Mouse (Mus musculus): ENCODE results near the gene Hist2h2ab. TPM values are rescaled to one million over a fixed set of nuclear protein-coding genes. Genes with fewer than 3 reads are reported as not detected.
A peak's percentile ranks its signal among the peaks of the same experiment; 100 is the strongest.
"Not testable (repeated sequence)": the region's sequence is repeated elsewhere in the genome, so short reads cannot be mapped to it uniquely, and the experiment has no call there.

Gene Hist2h2ab
- total and polyA plus RNA-seq, 3 experiments, result 1.1 to 31.4 TPM; not detected in 1

GRCm38 (mm10) chr3:96246018-96246417 is 26.4 kb downstream of the Hist2h2ab start:
- H3K79me2 ChIP-seq (replicated peaks; ENCODE audit: control insufficient read depth, extremely low read depth, insufficient read depth, poor library complexity, severe bottlenecking); dilution Hi-C loops (cut with MboI; ENCODE audit: extremely low pct_ligation_motif_present, extremely low pct_unique_long_range_greater_than_20kb, low sequenced_read_pairs); DNase-seq (ENCODE audit: extremely low read depth); H3K36me3 ChIP-seq (replicated peaks in 1 of 2; ENCODE audit: control insufficient read depth in 1 of 2, insufficient read depth in 1 of 2, low read length in 1 of 2); H3K27me3 ChIP-seq (replicated peaks); H3K9me3 ChIP-seq (replicated peaks; ENCODE audit: low read length); H3K4me2 ChIP-seq (ENCODE audit: insufficient read depth, low read depth, poor library complexity, severe bottlenecking); in situ Hi-C loops (cut with MboI; ENCODE audit: low pct_ligation_motif_present, low pct_unique_long_range_greater_than_20kb, low sequenced_read_pairs): not testable (repeated sequence)
- Histone ChIP-seq H3K4me3 (replicated peaks in 1 of 3; ENCODE audit: low read depth in 2 of 3, low read length in 2 of 3, poor library complexity in 1 of 3) (peak overlapping the region; percentile 30 to 69 (median 33)), H3K9ac (ENCODE audit: insufficient read depth, low read depth) (peak overlapping the region; percentile 62; the same call in 1 of the 2 replicates), H3K27ac (ENCODE audit: insufficient read depth, low read depth) (peak overlapping the region; percentile 95), H3K4me1 (ENCODE audit: control insufficient read depth in 1 of 2, insufficient read depth in 2 of 2) (peaks cover 10 to 36% of the 10 kb centered on the region in 2 experiments)
- TF ChIP-seq POLR2A (IDR thresholded peaks at IDR 0.05; ENCODE audit: low read depth, low read length) (peak; percentile 54), POLR2AphosphoS2 (IDR thresholded peaks at IDR 0.05; ENCODE audit: low read depth, low read length) (peak; percentile 76), ZMIZ1 (IDR thresholded peaks at IDR 0.05; ENCODE audit: low read depth, low read length) (0 out of 2 replicates have a peak, but pooled peaks have one; percentile 34)

- DNase-seq (ENCODE audit: extremely low read depth); dilution Hi-C loops (cut with MboI; ENCODE audit: extremely low pct_ligation_motif_present, extremely low pct_unique_long_range_greater_than_20kb, low sequenced_read_pairs); H3K9me3 ChIP-seq (replicated peaks; ENCODE audit: low read length); H3K27me3 ChIP-seq (replicated peaks); H3K36me3 ChIP-seq (replicated peaks in 1 of 2; ENCODE audit: control insufficient read depth in 1 of 2, insufficient read depth in 1 of 2, low read length in 1 of 2); in situ Hi-C loops (cut with MboI; ENCODE audit: low pct_ligation_motif_present, low pct_unique_long_range_greater_than_20kb, low sequenced_read_pairs); H3K79me2 ChIP-seq (replicated peaks; ENCODE audit: control insufficient read depth, extremely low read depth, insufficient read depth, poor library complexity, severe bottlenecking): not testable (repeated sequence)
- Histone ChIP-seq H3K4me3 (replicated peaks in 1 of 3; ENCODE audit: low read depth in 2 of 3, low read length in 2 of 3, poor library complexity in 1 of 3) (peak within 1 kb of the TSS; percentile 41 to 69 (median 63)), H3K4me1 (ENCODE audit: control insufficient read depth in 1 of 2, insufficient read depth in 2 of 2) (peaks cover 10 to 39% of the 10 kb centered on the region in 2 experiments), H3K4me2 (ENCODE audit: insufficient read depth, low read depth, poor library complexity, severe bottlenecking) (peak within 1 kb of the TSS; percentile 62), H3K9ac (ENCODE audit: insufficient read depth, low read depth) (peak within 1 kb of the TSS; percentile 89; the same call in 1 of the 2 replicates), H3K27ac (ENCODE audit: insufficient read depth, low read depth) (peak within 1 kb of the TSS; percentile 95)
Observed at GRCm38 (mm10) chr3:96246427-96246856, 26.8 kb downstream of the Hist2h2ab start, which contains the start of gene Hist2h3c1. TSS of gene Hist2h3c1 (plus strand) at chr3:96246685.

GRCm38 (mm10) chr3:96247356-96248140 is 27.9 kb downstream of the Hist2h2ab start:
- H3K27me3 ChIP-seq (replicated peaks), result no peaks in the 10 kb centered on the region
- H3K27ac ChIP-seq (ENCODE audit: insufficient read depth, low read depth), result peak overlapping the region; percentile 8; the same call in 1 of the 2 replicates
- DNase-seq (ENCODE audit: extremely low read depth), result no peak
- peak overlapping the region; percentile 62 for H3K4me2 ChIP-seq (ENCODE audit: insufficient read depth, low read depth, poor library complexity, severe bottlenecking)
- H3K4me1 ChIP-seq (ENCODE audit: control insufficient read depth in 1 of 2, insufficient read depth in 2 of 2), result peaks cover 10 to 35% of the 10 kb centered on the region in 2 experiments
- no peaks in the 10 kb centered on the region for H3K9me3 ChIP-seq (replicated peaks; ENCODE audit: low read length)
- peak overlapping the region; percentile 41 to 63 (median 48) for H3K4me3 ChIP-seq (replicated peaks in 1 of 3; ENCODE audit: low read depth in 2 of 3, low read length in 2 of 3, poor library complexity in 1 of 3)
- peak overlapping the region; percentile 89; the same call in 1 of the 2 replicates for H3K9ac ChIP-seq (ENCODE audit: insufficient read depth, low read depth)
- H3K36me3 ChIP-seq (replicated peaks in 1 of 2; ENCODE audit: control insufficient read depth in 1 of 2, insufficient read depth in 1 of 2, low read length in 1 of 2), result no peaks in the 10 kb centered on the region
- TF ChIP-seq CTCF (conservative IDR thresholded peaks at IDR 0.05 in 1 of 2, IDR thresholded peaks at IDR 0.05 in 1 of 2; ENCODE audit: low read depth in 2 of 2, low read length in 2 of 2), result no peak
- no peak for TF ChIP-seq MAFK (IDR thresholded peaks at IDR 0.05; ENCODE audit: insufficient replicate concordance, low read length)
- TF ChIP-seq ELF1 (IDR thresholded peaks at IDR 0.05; ENCODE audit: low read depth, low read length), result no peak
- no peak for TF ChIP-seq MAX (IDR thresholded peaks at IDR 0.05; ENCODE audit: low read length)
- no peak for TF ChIP-seq NRF1 (IDR thresholded peaks at IDR 0.05; ENCODE audit: low read depth, low read length)
- TF ChIP-seq MYC (IDR thresholded peaks at IDR 0.05; ENCODE audit: low read depth, low read length), result peak; percentile 40; the same call in 1 of the 2 replicates
- TF ChIP-seq KAT2A (IDR thresholded peaks at IDR 0.05; ENCODE audit: insufficient replicate concordance, low read length), result no peak
- TF ChIP-seq USF2 (conservative IDR thresholded peaks at IDR 0.05; ENCODE audit: low read depth, low read length), result no peak
- TF ChIP-seq JUND (conservative IDR thresholded peaks at IDR 0.05; ENCODE audit: low read depth, low read length), result no peak
- peak; percentile 95 for TF ChIP-seq ZMIZ1 (IDR thresholded peaks at IDR 0.05; ENCODE audit: low read depth, low read length)
- no peak for TF ChIP-seq BHLHE40 (IDR thresholded peaks at IDR 0.05; ENCODE audit: low read depth, low read length)
- peak; percentile 99 for TF ChIP-seq POLR2AphosphoS2 (IDR thresholded peaks at IDR 0.05; ENCODE audit: low read depth, low read length)
- TF ChIP-seq SIN3A (IDR thresholded peaks at IDR 0.05; ENCODE audit: low read length), result 0 out of 2 replicates have a peak, but pooled peaks have one; percentile 4
- 0 out of 2 replicates have a peak, but pooled peaks have one; percentile 32 for TF ChIP-seq TBP (conservative IDR thresholded peaks at IDR 0.05; ENCODE audit: low read depth, low read length)
- in situ Hi-C loops (cut with MboI; ENCODE audit: low pct_ligation_motif_present, low pct_unique_long_range_greater_than_20kb, low sequenced_read_pairs), result no loop called here
- dilution Hi-C loops (cut with MboI; ENCODE audit: extremely low pct_ligation_motif_present, extremely low pct_unique_long_range_greater_than_20kb, low sequenced_read_pairs), result no loop called here
- H3K79me2 ChIP-seq (replicated peaks; ENCODE audit: control insufficient read depth, extremely low read depth, insufficient read depth, poor library complexity, severe bottlenecking), result no peaks in the 10 kb centered on the region

Measured in CH12.LX (cell line).